Mouse (Mus musculus): ENCODE results near the gene Rbp4.

GRCm38 (mm10) chr19:38156243-38156642 is 31.2 kb upstream of the Rbp4 start:
- no peak for TF ChIP-seq GATA1 (IDR thresholded peaks at IDR 0.05; ENCODE audit: borderline replicate concordance, low read length)
- no peak for TF ChIP-seq FLI1 (IDR thresholded peaks at IDR 0.05; ENCODE audit: low read length)
